Mouse (Mus musculus): ENCODE measurements around the gene Mroh2a.
A peak's percentile ranks its signal among the peaks of the same experiment; 100 is the strongest.
"Not testable (repeated sequence)": the region's sequence is repeated elsewhere in the genome, so short reads cannot be mapped to it uniquely, and the experiment has no call there.

The Mroh2a gene

GRCm38 (mm10) chr1:88218591-88218990 lies 8.2 kb upstream of the Mroh2a start:
- peak; percentile 22 for DNase-seq (ENCODE audit: low spot score)

GRCm38 (mm10) chr1:88219054-88219453 lies 7.7 kb upstream of the Mroh2a start:
- DNase-seq (ENCODE audit: low spot score): peak; percentile 10

- DNase-seq (ENCODE audit: low spot score): peak; percentile 24
Measured at GRCm38 (mm10) chr1:88220336-88220735, 6.5 kb upstream of the Mroh2a start.

- DNase-seq (ENCODE audit: low spot score): peak; percentile 15
Measured at GRCm38 (mm10) chr1:88222216-88222615, 4.6 kb upstream of the Mroh2a start.

GRCm38 (mm10) chr1:88223011-88223515 lies 3.7 kb upstream of the Mroh2a start:
- DNase-seq (ENCODE audit: low spot score): not testable (repeated sequence)

GRCm38 (mm10) chr1:88223591-88223990 lies 3.2 kb upstream of the Mroh2a start:
- DNase-seq (ENCODE audit: low spot score): no peak

- DNase-seq (ENCODE audit: low spot score): peak; percentile 31
Measured at GRCm38 (mm10) chr1:88224029-88224776, 2.6 kb upstream of the Mroh2a start.

- DNase-seq (ENCODE audit: low spot score): not testable (repeated sequence)
Measured at GRCm38 (mm10) chr1:88225301-88225700, 1.5 kb upstream of the Mroh2a start.

GRCm38 (mm10) chr1:88225741-88226140 lies 1.0 kb upstream of the Mroh2a start:
- DNase-seq (ENCODE audit: low spot score): no peak

- DNase-seq (ENCODE audit: low spot score): no peak
Measured at GRCm38 (mm10) chr1:88227482-88227881, 696 bp downstream of the Mroh2a start.

- DNase-seq (ENCODE audit: low spot score): no peak
Measured at GRCm38 (mm10) chr1:88228121-88228520, 1.3 kb downstream of the Mroh2a start.

- no peak for DNase-seq (ENCODE audit: low spot score)
Measured at GRCm38 (mm10) chr1:88229566-88229965, 2.8 kb downstream of the Mroh2a start.

GRCm38 (mm10) chr1:88229986-88230385 lies 3.2 kb downstream of the Mroh2a start:
- DNase-seq (ENCODE audit: low spot score): no peak

- DNase-seq (ENCODE audit: low spot score): no peak
Measured at GRCm38 (mm10) chr1:88230421-88230820, 3.6 kb downstream of the Mroh2a start.

- no peak for DNase-seq (ENCODE audit: low spot score)
Measured at GRCm38 (mm10) chr1:88230981-88231802, 4.4 kb downstream of the Mroh2a start.

GRCm38 (mm10) chr1:88231803-88232499 lies 5.2 kb downstream of the Mroh2a start:
- DNase-seq (ENCODE audit: low spot score): no peak

GRCm38 (mm10) chr1:88232664-88233380 lies 6.0 kb downstream of the Mroh2a start:
- no peak for DNase-seq (ENCODE audit: low spot score)

- DNase-seq (ENCODE audit: low spot score): no peak
Measured at GRCm38 (mm10) chr1:88233421-88234247, 6.8 kb downstream of the Mroh2a start.

- DNase-seq (ENCODE audit: low spot score): no peak
Measured at GRCm38 (mm10) chr1:88234248-88234610, 7.4 kb downstream of the Mroh2a start.

- DNase-seq (ENCODE audit: low spot score): no peak
Measured at GRCm38 (mm10) chr1:88234646-88235045, 7.9 kb downstream of the Mroh2a start.

All from yolk sac, embryonic 10.5 days (tissue).